Mouse (Mus musculus): Measurements from ENCODE around the gene Tex14. TPM values are rescaled to one million over a fixed set of nuclear protein-coding genes. Genes with fewer than 3 reads are reported as not detected.
A peak's percentile ranks its signal among the peaks of the same experiment; 100 is the strongest.
"Not testable (repeated sequence)": the region's sequence is repeated elsewhere in the genome, so short reads cannot be mapped to it uniquely, and the experiment has no call there.

Gene Tex14
- polyA plus RNA-seq, 1 experiment from 2014 or later = 0.53 TPM

GRCm38 (mm10) chr11:87470807-87471698, 66.2 kb downstream of the Tex14 start:
- peak; percentile 69 for DNase-seq (ENCODE audit: low spot score)

GRCm38 (mm10) chr11:87471699-87471997, 66.8 kb downstream of the Tex14 start:
- not testable (repeated sequence) for DNase-seq (ENCODE audit: low spot score)

GRCm38 (mm10) chr11:87472058-87472457, 67.2 kb downstream of the Tex14 start:
- not testable (repeated sequence) for DNase-seq (ENCODE audit: low spot score)

- DNase-seq (ENCODE audit: low spot score) = not testable (repeated sequence)
Measured at GRCm38 (mm10) chr11:87479172-87479571, 74.3 kb downstream of the Tex14 start.

- DNase-seq (ENCODE audit: low spot score) = no peak
Measured at GRCm38 (mm10) chr11:87483796-87484326, 79.0 kb downstream of the Tex14 start.

GRCm38 (mm10) chr11:87488948-87489347, 84.1 kb downstream of the Tex14 start:
- DNase-seq (ENCODE audit: low spot score) = no peak

- peak; percentile 38 for DNase-seq (ENCODE audit: low spot score)
Measured at GRCm38 (mm10) chr11:87504690-87505214, 99.9 kb downstream of the Tex14 start.

- no peak for DNase-seq (ENCODE audit: low spot score)
Measured at GRCm38 (mm10) chr11:87506502-87506901, 101.6 kb downstream of the Tex14 start.

- DNase-seq (ENCODE audit: low spot score) = no peak
Measured at GRCm38 (mm10) chr11:87507043-87507442, 102.2 kb downstream of the Tex14 start.

- peak; percentile 74 for DNase-seq (ENCODE audit: low spot score)
Measured at GRCm38 (mm10) chr11:87519260-87519659, 114.4 kb downstream of the Tex14 start.

- DNase-seq (ENCODE audit: low spot score) = no peak
Measured at GRCm38 (mm10) chr11:87523466-87523865, 118.6 kb downstream of the Tex14 start.

GRCm38 (mm10) chr11:87523967-87524366, 119.1 kb downstream of the Tex14 start:
- DNase-seq (ENCODE audit: low spot score) = no peak

GRCm38 (mm10) chr11:87524780-87525179, 119.9 kb downstream of the Tex14 start:
- no peak for DNase-seq (ENCODE audit: low spot score)

GRCm38 (mm10) chr11:87527364-87527763, 122.5 kb downstream of the Tex14 start:
- DNase-seq (ENCODE audit: low spot score) = no peak

GRCm38 (mm10) chr11:87527990-87528389, 123.1 kb downstream of the Tex14 start:
- peak; percentile 12 for DNase-seq (ENCODE audit: low spot score)

GRCm38 (mm10) chr11:87531695-87532094, 126.8 kb downstream of the Tex14 start:
- DNase-seq (ENCODE audit: low spot score) = peak; percentile 34

- no peak for DNase-seq (ENCODE audit: low spot score)
Measured at GRCm38 (mm10) chr11:87542285-87542684, 137.4 kb downstream of the Tex14 start.

GRCm38 (mm10) chr11:87542906-87543305, 138.0 kb downstream of the Tex14 start:
- DNase-seq (ENCODE audit: low spot score) = peak; percentile 38

GRCm38 (mm10) chr11:87553342-87553741, 148.5 kb downstream of the Tex14 start:
- no peak for DNase-seq (ENCODE audit: low spot score)

- DNase-seq (ENCODE audit: low spot score) = no peak
Measured at GRCm38 (mm10) chr11:87554386-87554785, 149.5 kb downstream of the Tex14 start.

GRCm38 (mm10) chr11:87555106-87555703, 150.3 kb downstream of the Tex14 start:
- no peak for DNase-seq (ENCODE audit: low spot score)

GRCm38 (mm10) chr11:87561208-87561607, 156.3 kb downstream of the Tex14 start:
- DNase-seq (ENCODE audit: low spot score) = no peak
